In the genomic region with DNA sequence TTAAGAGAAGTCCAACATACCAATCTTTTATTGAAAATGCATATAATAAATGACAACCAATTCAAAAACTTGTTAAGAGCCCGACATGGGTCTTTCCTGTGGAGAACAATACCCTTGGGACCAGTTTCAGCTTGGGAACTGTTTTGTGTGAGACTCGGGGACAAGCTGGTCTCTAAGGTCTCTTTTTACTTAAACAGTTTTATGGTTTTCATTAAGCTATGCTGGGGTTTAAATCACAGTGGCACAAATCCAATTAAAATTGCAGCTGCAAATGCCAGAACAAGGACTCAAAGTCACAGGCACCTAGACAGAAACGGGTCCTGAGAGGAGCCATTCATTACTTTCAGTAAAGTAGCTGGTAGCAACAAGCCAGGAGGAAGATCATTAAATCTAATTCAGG, we compare ENCODE assay signal across 27 mouse cellular contexts. TPM values are rescaled to one million over a fixed set of nuclear protein-coding genes. Genes with fewer than 3 reads are reported as not detected.
DNase-seq lines count a peak whose midpoint lies in the region; ATAC-seq and TF ChIP-seq lines count a peak whose summit lies in the region.
"Had no signal": no experiment of that assay in that cellular context is flagged by ENCODE, and none has a peak within 500 bp of the region (broad histone marks: within the 10 kb centered on the region; RNA-seq: fewer than 3 reads in every experiment).

No protein-coding gene starts in this region.

- peaks cover 21% of the 10 kb centered on the region for H3K4me1 ChIP-seq in neural tube, embryonic 13.5 days (replicated peaks)
- H3K4me1 ChIP-seq in limb, embryonic 10.5 days: peaks cover 41% of the 10 kb centered on the region
- H3K4me1 ChIP-seq in neural tube, embryonic 15.5 days: peaks cover 8% of the 10 kb centered on the region
- H3K4me1 ChIP-seq: liver, embryonic 12.5 days had no signal

- TF ChIP-seq CTCF in left cerebral cortex, adult 2 months (IDR thresholded peaks at IDR 0.05): no peak

- no peaks in the 10 kb centered on the region for H3K9me3 ChIP-seq in neural tube, embryonic 13.5 days
- H3K9me3 ChIP-seq in limb, embryonic 10.5 days (replicated peaks): no peaks in the 10 kb centered on the region
- no peaks in the 10 kb centered on the region for H3K9me3 ChIP-seq in neural tube, embryonic 15.5 days (replicated peaks)
- H3K9me3 ChIP-seq: liver, embryonic 12.5 days had no signal

- no peak for ATAC-seq in neural tube, embryonic 13.5 days (ENCODE audit: low read depth)
- ATAC-seq in neural tube, embryonic 15.5 days (ENCODE audit: low FRiP score): no peak
- ATAC-seq: forebrain, embryonic 14.5 days; inflammation-experienced regulatory T-cells, adult 6 months; liver, embryonic 12.5 days; Patski had no signal

- H3K9ac ChIP-seq in neural tube, embryonic 13.5 days: no peak overlapping the region
- no peak overlapping the region for H3K9ac ChIP-seq in neural tube, embryonic 15.5 days (replicated peaks)
- H3K9ac ChIP-seq: embryonic facial prominence, embryonic 12.5 days; liver, embryonic 12.5 days had no signal

- DNase-seq in left cerebral cortex, adult 2 months (ENCODE audit: extremely low spot score in 1 of 2, low spot score in 2 of 2): no peak
- no peak for DNase-seq in left cerebral cortex, postnatal 36 days (ENCODE audit: low spot score in 2 of 2)
- no peak for DNase-seq in neural tube, embryonic 10.5 days (ENCODE audit: extremely low spot score, low spot score)
- DNase-seq in limb, embryonic 10.5 days (ENCODE audit: low spot score): no peak
- DNase-seq in layer of hippocampus, postnatal 25 days (ENCODE audit: extremely low spot score in 1 of 2, low spot score in 1 of 2): no peak
- no peak for DNase-seq in heart, adult 8-10 months (ENCODE audit: low spot score)
- DNase-seq: adrenal gland, adult 8-10 months; cerebellum, adult 9-10 months; gastrocnemius, postnatal 14 days; kidney, adult 8-10 months; kidney, postnatal 25 days; right cerebral cortex, postnatal 25 days; thymus, adult 2 months had no signal

- H3K27me3 ChIP-seq in neural tube, embryonic 13.5 days: no peaks in the 10 kb centered on the region
- H3K27me3 ChIP-seq in limb, embryonic 10.5 days (ENCODE audit: low read depth, poor library complexity, severe bottlenecking): no peaks in the 10 kb centered on the region
- H3K27me3 ChIP-seq in neural tube, embryonic 15.5 days (replicated peaks): no peaks in the 10 kb centered on the region
- H3K27me3 ChIP-seq: embryonic facial prominence, embryonic 12.5 days; liver, embryonic 12.5 days; Patski had no signal

- H3K4me3 ChIP-seq in left cerebral cortex, adult 2 months: no peak overlapping the region
- H3K4me3 ChIP-seq in neural tube, embryonic 13.5 days: no peak overlapping the region
- no peak overlapping the region for H3K4me3 ChIP-seq in limb, embryonic 10.5 days
- no peak overlapping the region for H3K4me3 ChIP-seq in neural tube, embryonic 15.5 days (replicated peaks)
- H3K4me3 ChIP-seq: embryonic facial prominence, embryonic 12.5 days; liver, embryonic 12.5 days had no signal

- 11% methylated on average over 3 of the region's 3 CpGs for WGBS in neural tube, embryonic 13.5 days
- WGBS in limb, embryonic 10.5 days: 23% methylated on average over 3 of the region's 3 CpGs
- WGBS in neural tube, embryonic 15.5 days: 5% methylated on average over 3 of the region's 3 CpGs

- intact Hi-C loops in left cerebral cortex, adult 2 months (cut with DNase I): no loop called here
- intact Hi-C loops in left cerebral cortex, postnatal 36 days (cut with DNase I): no loop called here

- no peak overlapping the region for H3K4me2 ChIP-seq in neural tube, embryonic 13.5 days
- H3K4me2 ChIP-seq in neural tube, embryonic 15.5 days: no peak overlapping the region
- H3K4me2 ChIP-seq: embryonic facial prominence, embryonic 12.5 days; liver, embryonic 12.5 days had no signal

- peak overlapping the region; percentile 44; the same call in 1 of the 2 replicates for H3K27ac ChIP-seq in left cerebral cortex, adult 2 months
- peak overlapping the region; percentile 54; the same call in 1 of the 2 replicates for H3K27ac ChIP-seq in neural tube, embryonic 13.5 days (replicated peaks)
- H3K27ac ChIP-seq in limb, embryonic 10.5 days: peak overlapping the region; percentile 82
- H3K27ac ChIP-seq in neural tube, embryonic 15.5 days (replicated peaks): peak overlapping the region; percentile 28; the same call in 1 of the 2 replicates
- H3K27ac ChIP-seq: embryonic facial prominence, embryonic 12.5 days; liver, embryonic 12.5 days had no signal

- H3K36me3 ChIP-seq in neural tube, embryonic 13.5 days: no peaks in the 10 kb centered on the region
- H3K36me3 ChIP-seq in limb, embryonic 10.5 days: no peaks in the 10 kb centered on the region
- H3K36me3 ChIP-seq in neural tube, embryonic 15.5 days: no peaks in the 10 kb centered on the region
- H3K36me3 ChIP-seq: embryonic facial prominence, embryonic 12.5 days; liver, embryonic 12.5 days had no signal

RNA-seq across cellular contexts. Expression of gene Lmntd1, which starts 8.9 kb away (rescaled TPM):
- total RNA-seq in left cerebral cortex, adult 2 months (2021): 1 to 10 TPM; 1.8 to 2.0 TPM
- 1 to 10 TPM; 1.0 to 1.9 TPM for total RNA-seq in left cerebral cortex, postnatal 36 days (2021)
- polyA plus RNA-seq in neural tube, embryonic 13.5 days (2015; fragmentation: Nextera tagmentation; extraction: Ambion mirVana): 0.98 and 1.2 TPM in 2 replicates
- 0.04 TPM in 1 of 2 replicates, not detected in the other for polyA plus RNA-seq in limb, embryonic 10.5 days (2016; fragmentation: Nextera tagmentation; extraction: Ambion mirVana)
- polyA plus RNA-seq in neural tube, embryonic 15.5 days (2015; fragmentation: Nextera tagmentation; extraction: Ambion mirVana): 0.63 TPM in 2 replicates
- 1 to 10 TPM in 1 of 2 experiments, under 1 TPM in 1; 0.81 to 1.9 TPM for total RNA-seq in layer of hippocampus, postnatal 25 days (2021)
- 1 to 10 TPM; 1.1 to 3.6 (median 3.2) TPM for total RNA-seq in heart, adult 8-10 months (2022)
- total RNA-seq: common myeloid progenitor, adult 5-6 weeks; megakaryocyte, adult 5-6 weeks had no signal
- polyA plus RNA-seq: inflammation-experienced regulatory T-cells, adult 6 months; liver, embryonic 12.5 days; Patski had no signal

RNA-seq across cellular contexts. Expression of gene Tuba3b, which starts 10.4 kb away (rescaled TPM):
- not detected for total RNA-seq in left cerebral cortex, adult 2 months (2021)
- total RNA-seq in left cerebral cortex, postnatal 36 days (2021): not detected
- not detected in 2 replicates for polyA plus RNA-seq in neural tube, embryonic 13.5 days (2015; fragmentation: Nextera tagmentation; extraction: Ambion mirVana)
- polyA plus RNA-seq in limb, embryonic 10.5 days (2016; fragmentation: Nextera tagmentation; extraction: Ambion mirVana): not detected in 2 replicates
- polyA plus RNA-seq in neural tube, embryonic 15.5 days (2015; fragmentation: Nextera tagmentation; extraction: Ambion mirVana): not detected in 2 replicates
- not detected for total RNA-seq in layer of hippocampus, postnatal 25 days (2021)
- under 1 TPM in 3 of 4 experiments, not detected in 1; 0.14 to 0.22 (median 0.19) TPM for total RNA-seq in heart, adult 8-10 months (2022)
- total RNA-seq: common myeloid progenitor, adult 5-6 weeks; gastrocnemius, postnatal 14 days; layer of hippocampus, postnatal 14 days; left cerebral cortex, postnatal 14 days; megakaryocyte, adult 5-6 weeks; neutrophil, adult 5-6 weeks had no signal
- polyA plus RNA-seq: embryonic facial prominence, embryonic 12.5 days; forebrain, embryonic 14.5 days; inflammation-experienced regulatory T-cells, adult 6 months; liver, embryonic 12.5 days; Patski; stomach, embryonic 16.5 days; urinary bladder, adult 2 months had no signal

Comparison
In these comparisons a context has a peak if more than half of its experiments do, and no peak if none do; other contexts are left out.
1. H3K27ac ChIP-seq: peak in every context shown above with its lines; median percentile 82 in limb, embryonic 10.5 days; 54 in neural tube, embryonic 13.5 days; 44 in left cerebral cortex, adult 2 months; 28 in neural tube, embryonic 15.5 days.